Mouse (Mus musculus): Measurements from ENCODE around the gene Ajuba. TPM values are rescaled to one million over a fixed set of nuclear protein-coding genes. Genes with fewer than 3 reads are reported as not detected.

Ajuba gene
- total RNA-seq, 2 experiments from 2014 or later: 19.4 to 20.3 TPM

DNA sequence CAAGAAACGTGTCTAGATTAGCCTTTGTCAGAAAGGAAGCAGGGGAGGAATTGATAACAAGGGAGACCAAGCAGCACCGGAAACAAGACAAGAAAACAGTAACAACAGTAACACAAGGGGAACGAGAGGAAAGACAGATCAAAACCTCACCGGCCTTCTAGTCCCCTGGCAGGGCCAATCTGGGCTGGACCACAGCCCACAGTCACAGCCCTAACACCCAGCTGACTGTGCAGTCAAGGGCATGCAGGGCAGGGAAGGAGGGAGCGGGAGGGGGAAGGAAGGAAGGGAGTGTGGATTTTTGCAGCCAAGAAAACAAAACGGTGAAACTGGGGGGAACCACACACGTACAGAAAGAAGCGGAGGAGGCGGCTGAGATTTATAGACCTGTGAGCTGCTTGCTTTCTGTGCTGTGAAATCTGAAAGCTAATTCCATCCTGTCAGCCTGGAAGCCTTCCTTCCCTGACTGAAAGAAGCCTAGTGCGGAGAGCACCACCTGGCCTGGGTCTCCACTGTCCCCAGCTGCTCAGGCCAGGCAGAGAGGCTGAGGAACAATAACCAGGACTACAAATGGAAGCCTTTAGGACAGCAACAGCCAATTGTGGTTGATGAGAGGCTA, 15.1 kb upstream of the Ajuba start:
- peak; percentile 76 for DNase-seq

DNA sequence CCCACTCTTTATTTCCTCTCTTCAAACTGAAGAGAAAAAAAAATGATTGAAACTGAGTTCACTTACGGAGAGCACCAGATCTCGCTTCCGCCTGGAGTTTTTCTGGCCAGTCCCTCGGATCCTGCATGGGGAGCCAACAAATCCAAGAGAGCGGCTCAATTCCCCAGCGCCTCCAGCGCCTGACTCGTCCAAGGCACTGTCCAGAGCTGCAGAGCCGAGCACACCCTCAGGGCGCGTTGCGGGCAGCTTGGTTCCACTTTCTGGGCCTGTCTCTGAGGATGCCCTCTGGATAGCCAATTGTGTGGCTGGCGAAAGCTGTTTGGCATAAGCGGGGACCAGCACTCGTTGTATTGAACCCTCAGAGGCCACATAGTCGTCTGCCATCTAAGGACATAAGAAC, 13.7 kb upstream of the Ajuba start:
- DNase-seq: no peak

DNA sequence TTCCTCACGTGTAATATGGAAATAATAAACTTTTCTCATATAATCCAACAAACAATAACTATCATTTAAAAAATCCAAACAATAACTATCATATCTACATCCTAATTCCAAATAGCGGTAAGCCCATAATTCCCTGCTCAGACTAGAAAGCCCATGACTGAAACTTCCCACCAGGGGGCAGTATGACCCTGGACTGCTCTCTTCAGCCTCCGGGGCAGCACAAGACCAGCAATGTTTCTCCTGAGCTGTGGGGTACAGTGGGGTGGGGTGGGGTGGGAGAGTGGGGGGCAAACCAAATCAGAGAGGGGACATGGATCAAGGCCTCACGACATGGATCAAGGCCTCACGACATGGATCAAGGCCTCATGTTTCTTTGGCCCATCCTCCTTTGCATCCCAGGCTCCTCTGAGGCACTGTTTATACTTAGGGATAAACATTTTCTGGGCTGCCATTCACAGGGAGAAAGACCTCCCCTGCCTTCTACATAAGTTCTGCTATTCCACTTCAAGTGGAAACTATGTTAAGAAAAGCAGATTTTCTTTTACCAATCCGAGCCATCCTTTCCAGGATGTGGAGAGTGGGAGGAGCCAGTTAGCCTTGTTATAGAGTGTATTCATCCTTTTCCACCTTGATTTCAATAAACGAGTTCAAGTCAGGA, 6.5 kb upstream of the Ajuba start:
- peak; percentile 83 for DNase-seq

DNA sequence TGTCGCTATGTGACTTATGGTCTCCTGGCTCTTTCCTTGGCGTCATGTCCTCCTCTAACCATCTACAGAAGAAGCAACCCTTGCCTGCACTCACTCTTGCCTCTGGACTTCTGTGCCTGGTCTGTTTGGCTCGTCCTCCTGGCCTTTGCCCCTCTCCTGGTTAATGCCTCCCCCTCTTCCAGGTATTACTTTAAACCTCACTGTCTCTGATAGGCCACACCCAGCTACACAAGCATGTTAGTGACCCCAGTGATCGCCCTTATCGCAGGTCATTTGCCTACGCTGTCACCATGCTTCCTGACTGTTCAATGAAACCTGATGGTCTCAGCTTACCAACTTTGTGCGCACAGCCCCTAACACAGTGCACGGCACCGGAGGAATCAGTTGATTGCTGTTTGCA, 5.2 kb upstream of the Ajuba start:
- no peak for DNase-seq

DNA sequence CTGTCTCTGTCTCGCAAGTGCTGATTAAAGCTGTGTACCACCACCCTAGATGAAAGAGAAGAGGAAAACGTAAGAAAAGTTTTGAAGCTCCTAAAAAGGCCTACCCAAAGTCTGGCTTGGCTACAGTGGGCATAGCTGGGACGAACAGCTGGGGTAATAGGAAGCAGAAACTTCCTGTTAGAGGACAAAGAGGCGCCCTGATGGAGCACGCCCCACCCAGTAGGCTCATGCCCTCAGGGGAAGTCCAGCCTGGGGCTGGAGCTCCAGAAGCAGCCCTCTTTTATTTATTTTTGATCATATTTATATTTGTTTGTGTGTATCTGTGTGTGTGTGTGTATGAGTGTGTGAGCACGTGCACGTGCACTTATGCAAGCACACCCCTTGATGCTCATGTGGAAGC, 2.3 kb upstream of the Ajuba start:
- no peak for DNase-seq

DNA sequence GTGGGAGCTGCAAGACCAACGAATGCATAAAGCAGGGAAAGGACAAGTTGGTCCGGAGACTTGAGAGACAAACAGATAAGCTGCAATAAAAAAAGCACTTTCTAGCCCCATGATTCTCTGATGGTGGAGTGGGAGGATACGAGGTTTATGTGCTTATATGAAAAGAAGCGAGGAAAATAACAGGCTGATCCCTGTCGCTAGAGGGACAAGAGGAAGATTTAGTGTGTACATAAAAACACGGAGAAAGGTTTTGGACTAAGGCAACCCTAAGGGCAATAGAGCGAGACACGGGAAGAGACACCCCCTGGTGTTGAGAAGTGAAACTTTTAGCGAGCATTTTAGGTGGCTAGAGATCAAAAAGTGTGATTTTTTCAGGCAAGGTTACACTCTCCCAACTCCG, 705 bp upstream of the Ajuba start:
- DNase-seq: peak; percentile 54

DNA sequence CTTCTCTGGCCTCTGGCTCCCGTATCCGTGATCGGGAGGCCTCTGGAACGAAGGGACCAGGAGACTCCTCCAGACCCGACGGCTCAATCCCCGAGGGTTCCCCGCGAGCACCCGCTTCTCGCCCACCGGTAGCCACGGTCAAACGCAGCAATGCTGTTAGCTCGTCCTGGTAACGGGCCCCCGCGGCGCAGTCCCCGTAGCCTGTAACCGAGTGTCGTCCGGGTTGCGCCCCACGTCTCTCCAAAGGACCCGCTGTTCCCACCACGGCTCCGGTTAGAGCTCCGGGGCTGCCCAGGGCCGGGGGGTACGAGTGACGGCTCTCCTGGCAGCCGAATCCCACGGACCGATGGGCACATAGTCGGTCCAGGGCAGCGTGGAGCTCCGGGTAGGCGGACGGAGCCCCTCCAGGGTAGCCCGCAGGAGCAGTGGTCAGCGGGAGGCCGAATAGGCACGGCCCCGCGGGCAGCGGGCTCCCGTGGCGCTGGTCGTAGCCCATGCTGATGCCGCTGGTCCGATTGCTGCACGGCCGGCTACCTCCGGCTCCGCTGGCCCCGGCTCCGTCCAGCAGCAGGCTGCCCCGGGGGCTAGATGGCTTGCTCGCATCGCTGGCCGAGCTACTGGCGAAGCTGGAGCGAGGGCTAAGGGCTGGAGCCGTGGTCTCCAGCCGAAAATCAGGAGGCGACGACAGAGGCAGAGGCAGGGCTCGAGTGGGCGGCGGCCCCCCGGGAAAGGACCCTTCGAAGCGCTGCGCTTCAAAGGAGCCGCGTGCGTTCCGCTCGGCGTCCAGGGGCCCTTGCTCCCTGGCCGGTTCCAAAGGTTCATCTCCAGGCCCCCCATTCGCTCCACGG, 893 bp downstream of the Ajuba start:
- peak; percentile 52 for DNase-seq

DNA sequence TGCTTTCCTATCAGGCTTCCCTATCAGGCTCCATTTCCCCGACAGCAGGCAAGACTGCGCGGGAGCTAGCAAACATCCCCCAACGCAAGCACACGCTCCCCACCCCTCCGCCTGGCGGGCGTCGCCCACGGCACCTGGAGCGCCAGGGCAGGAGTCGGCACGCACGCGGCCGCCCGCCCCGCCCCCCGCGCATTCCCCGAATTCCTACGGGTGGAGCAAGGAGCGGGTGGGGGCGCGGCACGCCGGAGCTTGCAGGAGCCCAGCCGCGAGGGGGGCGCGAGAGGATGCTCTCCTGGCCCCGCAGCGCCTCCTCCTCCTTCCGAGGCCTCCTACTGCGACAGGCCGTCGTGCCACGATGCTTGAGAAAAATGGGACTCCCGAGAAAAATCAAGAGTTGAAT, 1.7 kb downstream of the Ajuba start:
- peak; percentile 87 for DNase-seq

DNA sequence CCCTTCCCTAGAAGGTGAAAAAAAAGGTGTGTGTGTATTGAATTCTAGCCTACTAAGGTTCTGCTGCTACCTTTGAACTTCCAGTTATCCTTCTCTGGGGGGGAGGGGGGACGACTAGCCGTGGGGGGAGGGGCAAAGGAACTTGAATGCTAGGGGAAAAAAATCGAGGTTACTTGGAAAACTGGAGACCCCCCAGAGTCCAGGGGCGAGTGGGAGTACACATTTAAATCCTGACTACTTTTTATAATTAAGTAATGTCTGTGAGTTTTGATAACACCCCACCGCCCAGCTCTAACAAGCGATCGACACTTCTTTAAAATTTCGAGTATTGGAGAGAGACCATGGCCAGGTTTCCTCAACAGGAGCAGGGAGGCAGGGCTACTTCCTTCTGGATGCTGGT, 2.3 kb downstream of the Ajuba start:
- DNase-seq: no peak

DNA sequence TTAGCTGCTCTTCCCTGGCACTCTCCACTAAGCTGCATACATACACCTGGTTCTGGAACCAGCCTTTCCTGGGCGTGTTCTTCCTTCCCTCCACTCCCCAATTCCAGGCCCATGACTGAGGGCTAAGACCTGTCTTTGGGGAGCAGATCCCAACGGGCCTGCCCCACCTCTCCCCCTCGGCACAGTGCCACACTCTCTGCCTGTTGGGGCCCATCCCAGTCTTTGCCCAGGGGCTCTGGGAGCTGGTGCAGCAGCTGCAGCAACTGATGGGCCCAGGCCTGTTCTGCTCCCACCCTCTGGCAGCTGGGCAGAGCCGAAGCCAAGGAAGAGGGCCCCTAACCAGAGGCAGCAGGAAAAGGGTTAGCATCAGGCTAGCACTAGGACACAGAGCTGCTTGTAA, 3.1 kb downstream of the Ajuba start:
- peak; percentile 38 for DNase-seq

DNA sequence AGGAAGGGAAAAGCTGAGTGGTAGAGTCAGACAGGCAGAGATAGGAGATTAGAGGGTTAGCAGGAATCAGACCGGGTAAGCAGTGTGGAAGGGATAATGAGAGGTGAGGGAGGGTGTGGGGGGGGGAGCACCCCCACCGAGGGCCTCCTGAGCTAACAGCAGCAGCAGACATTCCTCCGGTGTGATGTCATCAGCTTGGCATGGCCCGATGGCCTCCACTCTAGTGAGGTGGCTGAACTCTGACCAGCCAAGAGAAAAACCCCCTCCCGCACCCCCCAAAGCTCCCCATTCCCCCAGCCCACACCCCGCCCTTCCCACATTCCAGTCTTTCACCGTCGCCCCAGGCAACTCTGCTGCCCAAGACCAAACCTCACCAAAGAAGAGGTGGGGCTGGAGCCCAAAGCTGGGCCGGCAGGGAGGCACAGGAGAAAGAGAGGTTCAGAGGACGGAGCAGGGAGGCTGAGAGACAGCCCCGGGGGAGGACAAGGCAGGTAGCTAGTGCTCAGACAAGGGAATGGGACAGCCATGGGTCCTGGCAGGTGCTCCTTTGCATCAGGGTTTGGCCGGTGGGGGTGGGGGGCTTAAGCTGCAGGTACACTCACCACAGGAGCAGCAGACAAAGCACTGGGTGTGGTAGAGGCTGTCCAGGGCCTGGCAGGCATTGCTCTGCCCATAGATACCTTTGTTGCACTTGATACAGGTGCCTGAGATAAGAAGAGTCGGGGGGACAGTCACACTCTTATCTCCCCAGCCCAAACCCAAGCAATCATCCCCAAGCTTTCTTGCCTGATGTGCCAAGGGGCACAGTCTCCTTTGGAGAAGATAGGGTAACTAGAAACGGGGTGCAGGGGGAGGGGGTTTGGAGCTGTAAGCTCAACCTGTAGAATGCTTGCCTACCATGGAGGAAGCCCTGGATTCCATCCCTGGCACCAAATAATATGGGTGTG, 4.3 kb downstream of the Ajuba start:
- peak; percentile 77 for DNase-seq

DNA sequence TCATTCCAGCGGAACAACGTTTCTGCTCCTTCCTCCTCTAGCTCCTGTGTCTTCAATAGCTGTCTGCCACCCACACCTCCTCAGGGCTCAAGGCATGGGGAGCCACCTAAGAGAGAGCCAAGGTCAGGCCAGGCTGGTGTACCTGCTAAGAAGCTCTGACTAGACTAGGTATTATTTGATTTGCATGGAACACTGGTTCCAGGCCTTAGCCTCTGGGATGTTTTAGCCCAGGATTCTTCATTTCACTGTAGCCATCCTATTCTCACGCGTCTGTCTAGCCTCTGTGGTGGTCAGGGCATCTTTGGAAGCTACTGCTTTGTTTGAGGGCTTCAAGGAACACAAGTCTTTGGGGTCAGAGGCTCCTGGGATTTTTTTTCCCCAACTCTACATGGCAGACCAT, 5.2 kb downstream of the Ajuba start:
- no peak for DNase-seq

DNA sequence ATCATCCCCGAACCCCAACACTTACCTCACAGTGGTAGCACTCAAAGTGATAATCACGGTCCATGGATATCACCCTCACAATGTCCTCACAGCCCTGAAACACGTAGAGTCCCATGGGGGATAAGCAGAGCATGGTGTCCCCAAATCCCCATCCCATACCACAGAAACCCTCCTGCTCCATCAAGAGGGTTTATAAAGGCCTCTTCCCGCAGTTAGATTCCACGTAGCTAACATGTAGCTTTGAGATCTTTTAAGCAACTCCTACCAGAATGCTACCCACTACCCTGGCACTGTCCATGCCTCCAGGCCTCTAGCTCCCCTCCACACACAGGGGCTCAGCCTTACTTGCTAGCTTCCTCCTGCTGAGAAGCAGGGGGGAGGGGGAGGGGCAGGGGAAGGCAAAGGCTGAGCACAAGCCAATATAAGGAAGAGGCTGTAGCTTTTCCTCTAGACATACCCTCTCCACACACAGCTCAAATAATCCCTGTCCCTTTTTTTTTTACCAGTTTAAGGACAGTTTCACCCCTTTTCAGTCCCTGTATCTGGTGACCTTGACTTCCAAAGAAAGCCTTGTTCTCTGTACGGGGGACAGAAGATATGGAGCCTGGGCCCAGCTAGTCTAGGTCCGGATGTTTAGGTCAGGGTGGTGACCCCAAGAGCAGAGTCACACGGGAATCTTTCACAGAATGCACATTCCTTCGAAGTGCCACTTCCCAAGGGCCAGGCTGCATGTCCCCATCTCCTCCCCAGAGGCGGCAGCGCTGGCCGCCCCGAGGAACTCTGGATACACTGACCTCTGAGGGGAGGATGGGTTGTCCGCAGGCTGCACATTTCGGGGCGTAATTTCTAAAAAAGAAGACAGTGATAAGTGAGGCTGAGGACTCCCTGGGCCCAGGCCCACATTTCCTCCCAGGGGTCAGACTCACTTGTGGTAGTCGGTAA, 7.6 kb downstream of the Ajuba start:
- no peak for DNase-seq

DNA sequence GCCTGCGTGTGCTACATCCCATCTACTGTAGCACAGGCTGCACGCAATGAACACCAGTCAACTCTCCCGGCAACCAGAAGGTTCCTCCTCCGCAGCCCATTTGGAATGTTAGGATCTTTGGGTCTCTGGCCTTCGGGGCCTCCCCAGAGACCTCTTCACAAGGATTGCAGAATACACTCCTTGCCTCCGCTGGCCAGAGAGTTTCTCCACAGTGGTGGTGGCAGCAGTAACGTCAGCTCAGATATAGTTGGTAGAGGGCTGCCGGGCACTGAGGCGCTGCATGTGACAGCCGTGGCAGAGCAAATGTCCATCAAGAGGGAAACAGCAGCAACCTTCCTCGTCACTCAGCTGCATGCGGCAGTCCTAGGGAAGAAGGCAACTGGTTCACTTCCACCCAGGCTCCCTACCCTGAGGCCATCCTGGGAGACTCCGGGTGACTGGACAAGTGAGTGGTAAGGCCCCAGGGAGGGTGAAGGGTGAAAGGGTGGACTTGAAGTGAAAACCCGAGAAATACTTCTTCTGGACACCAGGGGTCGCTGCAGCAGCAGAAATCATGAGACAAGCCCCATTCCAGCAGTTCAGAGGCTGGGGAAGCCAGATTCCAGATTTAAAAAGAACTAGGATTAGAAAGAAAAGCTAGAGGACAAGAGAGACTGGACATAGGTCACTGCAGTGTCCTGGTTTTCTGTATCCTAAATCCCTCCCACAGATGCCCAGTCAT, 8.5 kb downstream of the Ajuba start:
- peak; percentile 84 for DNase-seq

DNA sequence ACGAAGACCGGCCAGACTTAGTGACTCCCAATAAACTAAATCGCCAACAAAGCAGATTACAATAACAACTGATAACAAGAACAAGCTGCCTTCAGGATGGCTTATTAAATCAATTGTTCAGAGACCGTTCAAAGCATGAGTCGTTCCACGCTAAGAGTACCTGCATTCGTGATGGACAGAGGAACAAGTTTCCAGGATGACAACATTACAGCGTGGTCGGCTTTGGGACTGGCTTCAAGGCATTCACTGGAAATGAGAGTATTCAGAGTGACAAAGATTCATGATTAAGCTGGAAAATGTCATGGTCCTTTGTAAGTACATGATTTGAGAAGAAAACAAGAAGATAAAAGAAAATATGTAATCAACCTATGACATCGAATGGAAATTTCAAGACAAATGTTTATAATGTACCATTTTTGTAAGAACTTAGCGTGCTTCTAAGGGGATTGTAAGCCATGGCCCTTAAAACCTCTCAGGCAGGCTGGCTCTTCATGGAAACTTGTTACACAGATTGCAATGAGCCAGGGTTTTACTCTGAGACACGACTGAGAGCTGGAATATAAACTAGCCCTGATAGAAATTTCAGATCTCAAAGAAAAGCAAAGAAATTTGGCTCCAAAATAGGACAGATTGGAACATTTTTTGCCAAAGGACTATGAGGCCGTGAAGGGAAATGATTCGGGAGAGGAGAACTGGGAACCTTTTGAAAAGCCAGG, 16.7 kb downstream of the Ajuba start:
- DNase-seq: no peak

DNA sequence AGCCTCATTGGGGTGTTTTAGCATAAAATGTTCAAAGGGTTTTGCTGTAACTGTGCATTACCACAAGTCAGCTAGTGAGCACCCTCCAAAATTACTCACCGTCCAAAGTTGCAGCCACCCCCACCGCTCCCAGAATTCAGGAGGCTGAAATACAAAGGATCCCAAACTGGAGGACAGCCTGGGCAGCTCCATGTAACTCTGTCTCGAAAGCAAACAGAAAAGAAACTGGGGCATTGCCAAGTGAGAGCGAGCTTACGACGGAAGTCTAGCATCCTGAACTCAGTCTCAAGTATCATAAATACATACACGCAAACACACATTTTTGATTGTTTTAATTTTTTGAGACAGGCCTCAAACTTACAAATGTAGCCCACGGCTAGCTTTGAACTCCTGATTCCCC, 20.0 kb downstream of the Ajuba start:
- no peak for DNase-seq

DNA sequence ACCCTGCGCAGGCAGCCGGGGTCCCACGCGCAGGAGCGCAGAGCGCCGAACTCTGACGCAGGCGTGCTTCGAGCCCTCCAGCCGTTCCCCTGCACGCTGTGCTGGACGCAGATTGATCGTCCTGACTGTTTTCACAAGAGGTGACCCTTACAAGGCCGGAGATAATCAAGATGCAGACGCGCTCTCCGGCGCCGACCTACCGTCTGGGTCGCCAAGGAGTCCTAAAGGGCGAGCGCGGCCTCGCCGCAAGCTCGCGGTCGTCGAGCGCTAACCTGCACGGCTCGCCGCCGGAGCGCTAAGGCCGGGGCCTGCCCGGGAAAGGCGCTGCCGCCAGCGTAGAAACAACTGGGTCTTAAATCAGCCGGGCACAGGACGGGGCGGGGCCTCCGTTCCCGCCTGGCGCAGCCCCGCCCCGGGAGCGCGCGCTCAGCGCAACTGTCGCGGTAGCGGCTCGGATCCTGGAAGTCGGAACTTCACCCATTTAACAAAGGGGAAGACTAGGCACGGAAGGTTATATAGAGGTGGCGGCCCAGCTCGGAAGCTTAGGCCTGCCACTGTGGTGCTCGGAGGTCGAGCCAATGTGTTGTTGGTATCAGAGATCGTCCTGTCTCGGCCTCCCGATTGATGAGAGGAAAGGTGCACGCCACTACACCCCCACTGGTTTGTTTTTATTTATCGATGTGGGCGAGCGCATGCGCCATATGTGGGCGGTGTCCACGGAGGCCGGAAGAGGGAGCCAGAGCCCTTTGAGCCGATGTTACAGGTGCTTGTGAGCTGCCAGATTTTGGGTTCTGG, 23.2 kb downstream of the Ajuba start, which contains the start of gene Haus4:
TSS of gene Haus4 (minus strand) at position 642 of the 795 bp plus-strand sequence.
- peak; percentile 86 for DNase-seq

DNA sequence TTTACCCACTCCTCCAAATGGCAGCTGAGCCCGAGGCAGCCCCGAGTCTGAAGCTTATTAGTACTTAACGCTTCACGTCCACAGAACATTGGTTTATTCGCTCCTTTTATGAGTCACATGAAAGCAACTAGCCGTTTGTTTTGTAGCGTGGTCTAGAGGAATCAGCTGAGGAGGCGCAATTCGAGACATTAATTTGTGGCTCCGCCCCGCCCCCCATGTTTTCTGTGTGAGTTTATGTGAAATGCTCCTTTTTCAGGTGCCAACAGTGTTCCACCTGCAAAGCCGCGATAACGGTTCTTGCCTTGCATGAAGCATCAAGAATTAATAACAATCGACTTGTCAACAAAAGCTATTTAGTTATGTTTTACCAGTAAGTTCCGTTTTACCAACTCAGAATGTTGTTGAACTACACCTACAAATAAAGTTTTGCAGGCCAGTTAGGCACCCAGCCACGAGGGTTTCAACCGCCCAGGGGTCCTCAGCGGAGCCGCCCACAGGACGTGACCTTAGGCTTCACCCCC, 23.8 kb downstream of the Ajuba start:
- peak; percentile 17 for DNase-seq

DNA sequence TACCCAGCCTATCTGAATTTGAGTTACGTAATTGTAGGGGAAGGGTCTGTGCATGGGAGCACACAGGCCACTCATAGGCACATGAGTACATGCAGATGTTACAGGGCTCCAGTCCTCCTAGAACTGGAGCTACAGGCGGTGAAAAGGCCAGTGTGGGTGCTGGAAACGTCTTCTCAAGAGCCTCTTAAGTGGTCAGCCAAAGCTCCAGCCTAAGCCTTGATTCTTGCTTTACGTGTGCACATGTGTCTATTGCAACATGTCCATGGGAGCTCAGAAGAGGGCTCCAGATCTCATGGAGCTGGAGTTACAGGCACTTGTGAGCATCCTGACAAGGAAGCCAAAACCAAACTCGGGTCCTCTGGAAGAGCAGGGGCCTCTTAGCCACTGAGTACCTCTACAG, 32.7 kb downstream of the Ajuba start:
- no peak for DNase-seq

Data from heart, postnatal 4 days (tissue).